Mouse (Mus musculus): Measurements from ENCODE around the gene Naa20. TPM values are rescaled to one million over a fixed set of nuclear protein-coding genes. Genes with fewer than 3 reads are reported as not detected.

Gene Naa20
- 128 TPM for polyA plus RNA-seq (2014; fragmentation: Illumina TruSeq; extraction: RNeasy Lipid Tissue Mini Kit (QIAGEN cat#74804))

DNA sequence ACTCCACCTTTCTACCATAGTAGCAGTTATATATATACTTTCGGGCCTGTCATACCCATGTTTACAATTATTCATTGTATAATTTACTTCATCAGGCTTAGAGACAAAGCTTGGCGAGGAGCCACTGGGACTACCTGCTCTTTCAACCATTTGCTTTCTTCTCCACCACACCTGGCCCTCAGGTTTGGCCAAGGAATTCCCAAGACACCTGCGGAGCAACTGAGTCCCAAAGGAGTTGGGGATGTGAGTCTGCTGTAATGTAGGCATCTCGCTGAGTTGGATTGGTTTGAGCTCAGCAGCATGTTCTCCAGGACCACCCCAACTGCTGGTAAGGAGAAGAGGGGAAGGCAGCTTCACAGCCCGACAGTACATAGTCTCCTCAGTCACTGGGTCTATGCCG, at the start of gene Naa20:
Gene Naa20 (plus strand): TSS at position 239 of the 400 bp plus-strand sequence.

DNA sequence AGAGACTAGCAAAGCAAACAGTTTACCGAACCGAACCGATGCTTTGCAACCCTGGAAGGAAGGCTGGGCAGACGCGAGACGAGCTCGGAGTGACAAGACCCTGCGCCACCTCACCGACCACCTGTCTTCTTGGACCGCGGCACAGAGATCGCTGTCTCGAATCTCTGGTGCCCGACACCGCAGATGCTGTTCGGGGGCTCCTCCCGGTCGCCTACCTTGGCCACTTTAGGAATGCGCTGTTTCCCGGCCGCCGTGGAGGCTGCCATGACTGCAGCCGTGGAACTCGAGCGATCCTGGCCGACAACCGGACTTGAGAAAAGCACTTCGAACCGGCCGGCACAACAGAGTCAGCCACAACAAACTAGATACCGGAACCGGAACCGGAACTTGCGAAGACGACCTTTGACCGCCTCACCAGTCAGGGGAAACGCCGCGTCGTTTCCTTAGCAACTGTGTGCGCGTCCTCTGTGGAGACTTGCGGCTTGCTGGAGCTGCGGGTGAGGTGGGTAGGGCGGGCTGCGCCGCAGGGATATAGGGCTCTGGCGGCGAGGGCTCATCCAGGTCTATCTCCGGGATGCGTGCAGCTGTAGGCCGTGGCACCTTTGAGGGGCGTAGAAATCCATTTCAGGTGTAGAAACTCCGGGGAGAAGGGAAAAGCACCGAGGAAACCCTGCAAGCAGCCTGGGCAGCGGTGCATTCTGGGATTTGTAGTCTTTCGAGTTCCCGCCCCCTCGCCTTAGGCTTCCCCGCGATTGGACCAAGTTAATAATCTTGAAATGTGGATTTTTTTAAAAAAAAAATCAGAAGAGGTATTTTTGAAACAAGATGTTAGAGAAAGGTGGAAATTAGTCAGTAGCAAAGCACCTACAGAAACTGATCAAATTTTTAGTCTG, 32.7 kb downstream of the Naa20 start, which contains the start of the genes Cfap61 and Crnkl1:
Gene Cfap61 (plus strand): TSS at position 446 of the 893 bp plus-strand sequence.
Gene Crnkl1 (minus strand): TSS at position 676 of the 893 bp plus-strand sequence.

Other genes with a start within 250 kb of the Naa20 start
- gene Rin2, start 226.9 kb upstream of the Naa20 start, polyA plus RNA-seq (2014; fragmentation: Illumina TruSeq; extraction: RNeasy Lipid Tissue Mini Kit (QIAGEN cat#74804)): 67.5 TPM
- gene Cfap61, start 32.7 kb downstream of the Naa20 start, polyA plus RNA-seq (2014; fragmentation: Illumina TruSeq; extraction: RNeasy Lipid Tissue Mini Kit (QIAGEN cat#74804)): 9.5 TPM
- 83.5 TPM for gene Crnkl1, start 32.9 kb downstream of the Naa20 start, polyA plus RNA-seq (2014; fragmentation: Illumina TruSeq; extraction: RNeasy Lipid Tissue Mini Kit (QIAGEN cat#74804))